Mouse (Mus musculus) cerebellum, adult 9-11 months (tissue): Measurements from ENCODE around the gene Ceacam13.
"Not testable (repeated sequence)": the region's sequence is repeated elsewhere in the genome, so short reads cannot be mapped to it uniquely, and the experiment has no call there.

Experiments used
- DNase-seq: peaks from one replicate; pipeline ENCODE4 v3.0.0; 2022

Ceacam13 gene

DNA sequence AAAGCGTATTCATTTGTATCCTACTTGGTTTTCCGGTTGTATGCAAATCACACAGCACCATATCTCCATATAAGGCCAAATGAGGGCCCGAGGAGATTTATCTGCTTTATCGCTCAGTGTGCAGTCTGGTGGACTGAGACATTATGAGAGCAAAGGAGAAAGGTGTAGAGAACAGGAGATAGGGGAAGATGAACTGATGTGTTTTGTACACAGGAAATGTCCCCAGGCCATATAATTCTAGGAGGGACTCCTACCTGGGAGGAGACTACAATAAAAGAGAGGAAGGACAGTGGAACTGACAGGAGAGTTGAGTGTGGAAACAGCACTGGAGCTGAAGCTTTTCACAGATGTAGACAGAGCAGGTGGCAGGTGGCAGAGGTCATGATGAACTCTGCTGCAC, at the start of gene Ceacam13:
Ceacam13 (plus strand) TSS at position 301 of the 400 bp plus-strand sequence.
- DNase-seq, result no peak

DNA sequence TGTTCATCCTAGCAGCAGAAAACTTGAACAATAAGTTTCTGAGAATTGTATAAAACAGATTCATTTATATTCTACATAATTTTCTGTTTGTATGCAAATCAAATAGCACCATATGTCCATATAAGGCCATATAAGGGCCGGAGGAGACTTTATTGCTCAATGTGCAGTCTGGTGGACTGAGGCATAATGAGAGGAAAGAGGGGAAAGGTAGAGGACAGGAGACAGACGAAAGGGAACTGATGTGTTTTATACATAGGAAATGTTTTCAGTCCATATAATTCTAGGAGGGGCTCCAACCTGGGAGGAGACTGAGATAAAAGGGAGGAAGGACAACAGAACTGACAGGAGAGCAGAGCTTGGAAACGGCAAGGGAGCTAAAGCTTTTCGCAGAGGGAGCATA, 37.9 kb upstream of the Ceacam13 start, which contains the start of gene Ceacam11:
Ceacam11 (plus strand) TSS at position 301 of the 400 bp plus-strand sequence.
- no peak for DNase-seq

DNA sequence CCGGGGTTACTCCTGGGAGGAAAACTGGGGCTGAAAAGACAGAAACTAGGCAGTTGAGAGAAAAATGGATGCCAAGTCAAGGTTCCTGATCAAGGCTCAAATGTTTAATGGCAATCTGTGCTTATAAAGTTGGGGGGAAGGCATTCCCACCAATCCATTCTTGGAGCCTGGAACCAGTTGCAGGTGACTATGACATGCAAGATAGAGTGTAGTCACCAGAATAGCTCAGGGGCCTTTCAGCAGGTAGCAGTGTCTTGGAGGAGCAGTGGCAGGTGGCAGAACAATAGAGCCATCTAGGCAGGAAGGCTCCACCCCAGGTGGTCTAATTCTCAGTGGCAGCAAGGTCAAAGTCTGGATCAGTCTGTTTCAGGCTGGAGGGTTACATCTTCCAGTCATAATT, 8.6 kb upstream of the Ceacam13 start:
- DNase-seq, result not testable (repeated sequence)

DNA sequence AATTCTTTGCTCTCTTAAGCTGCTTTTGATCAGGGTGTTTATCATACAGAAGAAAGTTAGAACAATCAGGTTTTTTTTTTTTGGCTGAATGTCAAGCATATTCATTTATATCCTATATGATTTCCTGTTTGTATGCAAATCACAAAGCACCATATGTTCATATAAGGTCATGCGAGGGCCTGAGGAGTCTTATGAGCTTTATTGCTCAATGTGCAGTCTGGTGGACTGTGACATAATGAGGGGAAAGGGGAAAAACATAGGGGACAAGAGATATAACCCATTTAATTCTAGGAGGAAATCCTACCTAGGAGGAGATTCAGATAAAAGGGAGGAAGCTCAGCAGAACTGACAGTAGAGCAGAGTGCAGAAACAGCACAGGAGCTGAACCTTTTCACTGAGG, 55.9 kb downstream of the Ceacam13 start, which contains the start of gene Ceacam12:
Ceacam12 (plus strand) TSS at position 301 of the 400 bp plus-strand sequence.
- DNase-seq, result no peak
